Mouse (Mus musculus): ENCODE results near the gene Fam136a. TPM values are rescaled to one million over a fixed set of nuclear protein-coding genes. Genes with fewer than 3 reads are reported as not detected.
"Not testable (repeated sequence)": the region's sequence is repeated elsewhere in the genome, so short reads cannot be mapped to it uniquely, and the experiment has no call there.

The Fam136a gene
- polyA plus RNA-seq, 1 experiment, result 56.0 TPM

DNA sequence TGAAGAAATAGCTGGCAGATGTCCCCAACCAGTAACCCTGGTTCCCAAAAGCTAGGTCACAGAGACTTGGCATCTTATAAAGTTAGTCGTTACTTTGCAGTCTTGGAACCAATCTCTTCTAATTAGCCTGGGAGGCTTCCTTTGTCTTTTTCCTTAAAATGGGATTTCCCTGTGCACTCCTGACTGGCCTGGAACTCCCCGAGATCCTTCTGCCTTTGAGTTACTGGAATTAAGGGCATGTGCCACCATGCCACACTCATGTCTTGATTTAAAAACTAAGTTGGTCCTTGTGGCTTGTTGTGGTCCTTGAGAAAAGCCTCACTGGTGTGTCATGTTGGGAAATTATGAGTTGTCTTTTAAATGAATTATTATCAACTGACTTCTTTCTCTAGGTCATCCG, 12.9 kb downstream of the Fam136a start:
- Histone ChIP-seq H3K27ac (ENCODE audit: insufficient read depth, low read length) (no peak overlapping the region), H3K9ac (ENCODE audit: low read depth, poor library complexity, severe bottlenecking) (no peak overlapping the region), H3K4me1 (ENCODE audit: control insufficient read depth, insufficient read depth, low read length) (no peaks in the 10 kb centered on the region), H3K4me3 (ENCODE audit: low read depth, low read length) (no peak overlapping the region), H3K36me3 (ENCODE audit: control insufficient read depth, insufficient read depth, low read length, poor library complexity, severe bottlenecking) (peaks cover 47% of the 10 kb centered on the region), H3K27me3 (ENCODE audit: control insufficient read depth, insufficient read depth, low read length, poor library complexity, severe bottlenecking) (no peaks in the 10 kb centered on the region), H3K9me3 (replicated peaks; ENCODE audit: control insufficient read depth, insufficient read depth, low read length, poor library complexity, severe bottlenecking) (no peaks in the 10 kb centered on the region)
- TF ChIP-seq POLR2A (IDR thresholded peaks at IDR 0.05; ENCODE audit: insufficient read depth, low read length) (no peak), EP300 (IDR thresholded peaks at IDR 0.05; ENCODE audit: insufficient read depth, low read depth, low read length) (no peak), CTCF (IDR thresholded peaks at IDR 0.05; ENCODE audit: low read depth, low read length) (no peak)

GRCm38 (mm10) chr6:86380112-86380511, 14.7 kb downstream of the Fam136a start:
- peaks cover 38% of the 10 kb centered on the region for H3K36me3 ChIP-seq (ENCODE audit: control insufficient read depth, insufficient read depth, low read length, poor library complexity, severe bottlenecking)
- H3K9me3 ChIP-seq (replicated peaks; ENCODE audit: control insufficient read depth, insufficient read depth, low read length, poor library complexity, severe bottlenecking); H3K27ac ChIP-seq (ENCODE audit: insufficient read depth, low read length): not testable (repeated sequence)

DNA sequence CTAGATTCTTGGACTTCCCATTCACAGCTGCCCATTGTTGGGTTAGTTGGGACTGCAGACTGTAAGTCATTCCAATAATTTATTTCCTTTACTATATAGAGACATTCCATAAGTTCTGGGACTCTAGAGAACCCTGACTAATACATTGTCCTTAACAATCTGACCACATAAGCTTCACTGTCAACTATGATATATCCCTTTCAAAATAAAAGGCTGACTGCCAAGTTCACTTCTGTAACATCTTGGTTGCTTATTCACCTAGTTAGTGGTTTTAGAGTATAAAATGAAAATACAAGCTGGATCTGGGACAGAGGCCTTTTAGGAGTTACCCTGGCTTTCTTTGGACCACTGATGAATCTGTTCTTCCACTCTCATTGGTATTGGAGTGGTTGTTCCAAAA, 17.1 kb downstream of the Fam136a start:
- Histone ChIP-seq H3K9ac (ENCODE audit: low read depth, poor library complexity, severe bottlenecking) (no peak overlapping the region), H3K4me3 (ENCODE audit: low read depth, low read length) (no peak overlapping the region), H3K9me3 (replicated peaks; ENCODE audit: control insufficient read depth, insufficient read depth, low read length, poor library complexity, severe bottlenecking) (no peaks in the 10 kb centered on the region), H3K27me3 (ENCODE audit: control insufficient read depth, insufficient read depth, low read length, poor library complexity, severe bottlenecking) (no peaks in the 10 kb centered on the region), H3K4me1 (ENCODE audit: control insufficient read depth, insufficient read depth, low read length) (no peaks in the 10 kb centered on the region), H3K27ac (ENCODE audit: insufficient read depth, low read length) (no peak overlapping the region), H3K36me3 (ENCODE audit: control insufficient read depth, insufficient read depth, low read length, poor library complexity, severe bottlenecking) (peaks cover 18% of the 10 kb centered on the region)
- TF ChIP-seq POLR2A (IDR thresholded peaks at IDR 0.05; ENCODE audit: insufficient read depth, low read length) (no peak), CTCF (IDR thresholded peaks at IDR 0.05; ENCODE audit: low read depth, low read length) (no peak), EP300 (IDR thresholded peaks at IDR 0.05; ENCODE audit: insufficient read depth, low read depth, low read length) (no peak)

More at GRCm38 (mm10) chr6:86380112-86380511, 14.7 kb downstream of the Fam136a start:
- H3K27me3 ChIP-seq (ENCODE audit: control insufficient read depth, insufficient read depth, low read length, poor library complexity, severe bottlenecking); H3K4me3 ChIP-seq (ENCODE audit: low read depth, low read length); H3K4me1 ChIP-seq (ENCODE audit: control insufficient read depth, insufficient read depth, low read length); H3K9ac ChIP-seq (ENCODE audit: low read depth, poor library complexity, severe bottlenecking): not testable (repeated sequence)

DNA sequence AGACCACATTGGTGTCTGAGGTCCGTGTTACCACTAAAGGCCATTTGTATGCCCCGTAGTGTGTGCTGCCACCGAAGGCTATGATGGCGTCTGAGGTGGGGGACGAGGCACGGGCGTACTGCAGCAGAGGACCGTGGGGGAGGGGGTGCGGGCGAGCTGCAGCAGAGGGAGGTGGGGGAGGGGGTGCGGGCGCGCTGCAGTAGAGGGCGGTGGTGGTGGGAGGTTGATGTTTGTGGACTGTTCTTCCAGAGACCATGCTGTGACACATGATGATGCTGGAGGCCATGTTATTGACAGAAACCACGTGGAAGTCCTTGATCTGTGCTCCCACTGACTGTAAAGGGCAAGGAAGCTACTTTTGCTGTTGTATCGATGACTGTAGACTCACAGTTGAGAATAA, 17.9 kb downstream of the Fam136a start:
- no peak overlapping the region for H3K4me3 ChIP-seq (ENCODE audit: low read depth, low read length)
- no peak overlapping the region for H3K27ac ChIP-seq (ENCODE audit: insufficient read depth, low read length)
- no peaks in the 10 kb centered on the region for H3K27me3 ChIP-seq (ENCODE audit: control insufficient read depth, insufficient read depth, low read length, poor library complexity, severe bottlenecking)
- no peaks in the 10 kb centered on the region for H3K9me3 ChIP-seq (replicated peaks; ENCODE audit: control insufficient read depth, insufficient read depth, low read length, poor library complexity, severe bottlenecking)
- H3K36me3 ChIP-seq (ENCODE audit: control insufficient read depth, insufficient read depth, low read length, poor library complexity, severe bottlenecking), result peaks cover 16% of the 10 kb centered on the region
- no peak for TF ChIP-seq CTCF (IDR thresholded peaks at IDR 0.05; ENCODE audit: low read depth, low read length)
- TF ChIP-seq POLR2A (IDR thresholded peaks at IDR 0.05; ENCODE audit: insufficient read depth, low read length), result no peak
- TF ChIP-seq EP300 (IDR thresholded peaks at IDR 0.05; ENCODE audit: insufficient read depth, low read depth, low read length), result no peak
- H3K4me1 ChIP-seq (ENCODE audit: control insufficient read depth, insufficient read depth, low read length), result no peaks in the 10 kb centered on the region
- no peak overlapping the region for H3K9ac ChIP-seq (ENCODE audit: low read depth, poor library complexity, severe bottlenecking)

DNA sequence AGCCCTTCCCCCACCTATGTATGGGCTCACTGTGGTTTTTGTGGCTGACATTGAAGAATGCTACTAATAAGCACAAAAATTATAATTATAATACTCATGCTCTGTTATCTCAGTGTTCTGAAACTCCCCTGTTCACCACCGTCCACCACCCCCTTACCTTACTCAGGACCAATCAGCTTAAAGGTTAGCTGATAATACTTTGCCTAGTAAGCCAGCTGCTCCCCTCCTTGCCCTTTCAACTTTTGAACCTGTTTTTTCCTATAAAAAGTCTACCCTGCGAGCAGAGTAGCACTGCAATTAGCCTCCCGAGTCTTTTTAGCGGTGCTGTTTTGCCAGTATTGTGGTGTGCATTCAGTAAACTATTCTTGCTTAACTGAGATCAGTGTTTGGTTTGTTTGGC, 19.2 kb downstream of the Fam136a start:
- H3K9ac ChIP-seq (ENCODE audit: low read depth, poor library complexity, severe bottlenecking), result no peak overlapping the region
- TF ChIP-seq POLR2A (IDR thresholded peaks at IDR 0.05; ENCODE audit: insufficient read depth, low read length) (no peak), CTCF (IDR thresholded peaks at IDR 0.05; ENCODE audit: low read depth, low read length) (no peak), EP300 (IDR thresholded peaks at IDR 0.05; ENCODE audit: insufficient read depth, low read depth, low read length) (no peak)
- no peaks in the 10 kb centered on the region for H3K4me1 ChIP-seq (ENCODE audit: control insufficient read depth, insufficient read depth, low read length)
- no peak overlapping the region for H3K4me3 ChIP-seq (ENCODE audit: low read depth, low read length)
- H3K27me3 ChIP-seq (ENCODE audit: control insufficient read depth, insufficient read depth, low read length, poor library complexity, severe bottlenecking), result no peaks in the 10 kb centered on the region
- H3K27ac ChIP-seq (ENCODE audit: insufficient read depth, low read length), result no peak overlapping the region
- H3K9me3 ChIP-seq (replicated peaks; ENCODE audit: control insufficient read depth, insufficient read depth, low read length, poor library complexity, severe bottlenecking), result no peaks in the 10 kb centered on the region
- H3K36me3 ChIP-seq (ENCODE audit: control insufficient read depth, insufficient read depth, low read length, poor library complexity, severe bottlenecking), result peaks cover 11% of the 10 kb centered on the region

GRCm38 (mm10) chr6:86385362-86386104, 20.1 kb downstream of the Fam136a start:
- Histone ChIP-seq H3K4me3 (ENCODE audit: low read depth, low read length) (no peak overlapping the region), H3K9ac (ENCODE audit: low read depth, poor library complexity, severe bottlenecking) (no peak overlapping the region), H3K9me3 (replicated peaks; ENCODE audit: control insufficient read depth, insufficient read depth, low read length, poor library complexity, severe bottlenecking) (no peaks in the 10 kb centered on the region), H3K27ac (ENCODE audit: insufficient read depth, low read length) (no peak overlapping the region), H3K36me3 (ENCODE audit: control insufficient read depth, insufficient read depth, low read length, poor library complexity, severe bottlenecking) (peaks cover 14% of the 10 kb centered on the region), H3K4me1 (ENCODE audit: control insufficient read depth, insufficient read depth, low read length) (no peaks in the 10 kb centered on the region), H3K27me3 (ENCODE audit: control insufficient read depth, insufficient read depth, low read length, poor library complexity, severe bottlenecking) (no peaks in the 10 kb centered on the region)
- no peak for TF ChIP-seq EP300 (IDR thresholded peaks at IDR 0.05; ENCODE audit: insufficient read depth, low read depth, low read length)
- TF ChIP-seq CTCF (IDR thresholded peaks at IDR 0.05; ENCODE audit: low read depth, low read length), result no peak
- no peak for TF ChIP-seq POLR2A (IDR thresholded peaks at IDR 0.05; ENCODE audit: insufficient read depth, low read length)

Data from ES-Bruce4 (cell line).